Mouse (Mus musculus): Measurements from ENCODE around the gene S100a11.

Gene S100a11

DNA sequence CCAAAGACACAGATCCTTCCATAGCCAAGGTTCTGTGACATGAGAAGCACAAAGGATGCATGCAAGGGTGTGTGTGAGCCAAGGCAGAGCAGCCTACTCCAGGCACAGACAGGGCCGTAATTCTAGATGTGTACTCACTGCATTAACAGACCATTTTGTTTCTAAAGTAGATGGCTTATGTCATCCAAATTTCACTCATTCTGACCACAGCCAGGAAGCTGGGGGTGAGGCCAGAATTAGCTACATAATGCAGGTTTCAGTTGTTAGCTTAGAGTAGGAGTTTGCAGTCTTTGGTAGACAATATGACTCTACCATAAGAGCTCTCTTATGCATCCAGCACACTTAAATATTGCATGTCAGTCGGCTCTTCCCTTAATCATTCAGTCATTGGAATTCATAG is 42.1 kb downstream of the S100a11 start:
- DNase-seq (ENCODE audit: low read depth) = no peak

DNA sequence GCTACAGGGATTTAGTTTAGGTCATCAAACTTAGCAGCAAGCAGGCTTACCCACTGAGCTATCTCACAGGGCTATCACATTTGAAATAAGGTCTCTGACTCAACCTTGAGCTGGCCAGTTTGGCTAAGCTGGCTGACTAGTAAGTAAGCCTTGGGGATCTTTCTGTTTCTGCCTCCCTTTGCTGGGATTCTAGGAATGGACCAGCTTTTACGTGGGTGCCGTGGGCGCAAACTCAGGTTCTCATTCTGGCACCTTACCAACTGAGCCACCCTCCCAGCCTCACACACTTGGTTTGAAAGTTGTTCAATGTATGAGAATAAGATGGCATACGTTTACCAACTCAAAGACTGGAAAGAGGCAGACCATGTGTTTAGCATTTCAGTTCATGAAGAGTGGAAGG is 42.9 kb downstream of the S100a11 start:
- no peak for DNase-seq (ENCODE audit: low read depth)

DNA sequence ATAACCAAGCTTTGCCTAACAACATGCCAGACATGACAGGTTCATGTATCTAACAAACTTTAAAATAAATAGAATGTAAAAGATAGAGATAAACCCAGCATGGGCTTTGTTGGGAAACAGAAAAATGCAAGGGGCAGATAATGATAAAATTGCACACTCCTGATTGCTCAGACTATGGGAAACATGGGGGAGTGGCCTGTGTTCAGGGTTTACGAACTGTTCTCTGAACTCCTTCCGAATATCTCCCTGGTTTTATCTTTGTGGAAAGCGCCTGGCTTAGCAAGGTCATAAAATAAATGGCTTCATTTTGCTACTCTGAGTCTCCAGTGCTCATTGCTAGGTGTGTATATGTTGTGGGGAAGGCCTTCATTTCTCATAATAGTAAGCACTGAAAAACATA is 46.6 kb downstream of the S100a11 start:
- no peak for DNase-seq (ENCODE audit: low read depth)

DNA sequence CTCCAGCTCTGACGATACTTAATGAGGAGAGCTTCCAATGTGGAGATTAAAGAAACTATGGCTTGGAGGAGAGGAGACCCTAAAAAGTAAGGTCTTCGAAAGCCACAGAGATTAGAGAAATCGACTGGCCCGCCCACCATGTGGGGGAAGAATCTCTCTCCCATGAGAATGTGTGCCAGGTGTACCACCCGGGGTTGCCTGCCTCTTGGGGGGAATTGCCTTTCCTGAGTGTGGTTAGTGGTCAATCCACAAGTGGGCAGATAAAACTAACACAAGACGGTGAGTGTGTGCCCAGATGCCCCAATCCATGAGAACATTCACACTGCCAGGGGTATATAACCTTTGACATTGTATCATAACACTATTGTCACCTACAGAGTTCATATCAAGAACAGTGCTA is 47.4 kb downstream of the S100a11 start:
- DNase-seq (ENCODE audit: low read depth) = no peak

DNA sequence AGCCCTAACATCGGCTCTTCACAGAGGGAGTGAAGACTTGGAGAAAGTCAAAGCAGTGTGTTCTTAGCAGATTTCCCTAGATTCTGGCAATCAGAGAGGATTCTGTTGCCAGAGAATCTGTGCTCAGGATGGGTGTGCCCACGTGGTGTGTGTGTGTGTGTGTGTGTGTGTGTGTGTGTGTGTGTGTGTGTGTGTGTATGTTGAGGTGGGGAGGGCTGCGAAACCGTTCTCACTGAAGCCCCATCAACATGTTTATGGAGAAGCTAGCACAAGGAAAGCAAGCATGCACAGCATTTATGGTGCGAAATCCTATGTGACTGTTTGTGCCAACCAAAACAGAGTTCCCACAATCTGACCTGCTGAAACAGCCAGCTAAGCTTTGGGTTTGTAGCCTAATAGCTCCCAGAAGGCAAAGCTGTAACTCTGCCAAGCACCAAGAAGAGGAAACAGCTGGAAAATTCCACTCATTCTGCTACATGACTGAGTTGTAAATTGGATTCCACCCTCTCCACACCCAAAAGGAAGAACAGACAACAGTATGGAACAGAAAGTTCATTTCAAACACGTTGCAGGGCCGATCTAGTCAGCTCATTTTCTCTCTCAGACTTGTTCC is 48.2 kb downstream of the S100a11 start:
- no peak for DNase-seq (ENCODE audit: low read depth)

DNA sequence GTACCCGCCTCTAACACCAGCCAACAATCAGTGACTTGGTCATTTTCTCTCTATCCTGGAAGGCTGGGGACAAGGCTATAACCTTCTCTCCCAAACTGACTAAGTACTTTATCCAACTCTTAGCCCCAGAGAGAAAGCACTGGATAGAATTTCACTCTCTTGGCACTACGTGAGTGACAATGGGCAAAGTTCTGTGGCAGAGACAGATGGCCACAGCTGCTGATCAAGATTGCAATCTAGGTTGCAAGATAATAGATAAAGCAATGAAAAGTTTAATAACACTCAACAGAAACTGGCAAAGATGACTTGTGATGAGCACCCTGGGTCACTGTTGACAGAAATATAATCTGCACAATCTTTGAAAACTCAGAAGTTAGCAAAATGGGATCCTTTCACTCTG is 48.8 kb downstream of the S100a11 start:
- no peak for DNase-seq (ENCODE audit: low read depth)

DNA sequence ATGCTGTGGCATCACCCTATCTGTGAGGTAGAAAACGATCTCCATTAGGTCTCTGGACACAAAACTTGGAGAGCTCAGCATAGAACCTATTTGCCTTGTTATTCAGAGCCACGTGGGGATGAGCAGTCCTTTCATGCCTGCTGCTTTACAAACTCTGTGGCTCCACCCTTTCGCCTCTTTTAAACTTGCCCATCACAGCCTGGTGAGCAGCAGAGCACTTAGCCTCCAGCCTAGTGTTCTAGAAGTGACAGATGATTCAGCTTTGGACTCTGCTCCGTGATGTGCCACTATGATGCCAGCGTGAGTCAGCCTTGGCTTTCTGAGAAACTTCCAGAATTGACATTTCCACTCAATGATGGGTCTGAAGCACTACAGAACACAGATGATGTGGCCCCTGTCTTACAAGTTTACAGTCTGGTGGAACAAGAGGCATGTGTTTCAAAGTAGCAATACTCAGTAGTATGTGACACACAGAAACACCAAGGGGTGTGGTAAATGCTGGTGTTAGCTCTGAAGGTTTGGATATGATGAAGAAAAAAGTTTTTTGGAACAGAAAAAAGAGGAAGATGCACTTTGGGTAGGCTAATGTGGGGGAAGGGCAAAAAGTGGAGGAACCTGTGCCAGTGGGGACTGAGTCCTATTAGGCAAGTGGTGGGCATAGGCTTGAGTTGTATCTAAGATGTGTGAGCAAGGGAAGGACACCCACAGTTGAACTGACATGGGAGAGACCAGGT is 51.9 kb downstream of the S100a11 start:
- DNase-seq (ENCODE audit: low read depth) = no peak

Data from c-Kit-positive CD71-negative TER-119-negative erythroid progenitor cells, embryonic 14.5 days (primary cell).